Mouse (Mus musculus): ENCODE results near the gene Ilvbl. TPM values are rescaled to one million over a fixed set of nuclear protein-coding genes. Genes with fewer than 3 reads are reported as not detected.

The Ilvbl gene
- 87.6 to 101 TPM (median 88.0 TPM) in 4 replicates for total RNA-seq (2023)

DNA sequence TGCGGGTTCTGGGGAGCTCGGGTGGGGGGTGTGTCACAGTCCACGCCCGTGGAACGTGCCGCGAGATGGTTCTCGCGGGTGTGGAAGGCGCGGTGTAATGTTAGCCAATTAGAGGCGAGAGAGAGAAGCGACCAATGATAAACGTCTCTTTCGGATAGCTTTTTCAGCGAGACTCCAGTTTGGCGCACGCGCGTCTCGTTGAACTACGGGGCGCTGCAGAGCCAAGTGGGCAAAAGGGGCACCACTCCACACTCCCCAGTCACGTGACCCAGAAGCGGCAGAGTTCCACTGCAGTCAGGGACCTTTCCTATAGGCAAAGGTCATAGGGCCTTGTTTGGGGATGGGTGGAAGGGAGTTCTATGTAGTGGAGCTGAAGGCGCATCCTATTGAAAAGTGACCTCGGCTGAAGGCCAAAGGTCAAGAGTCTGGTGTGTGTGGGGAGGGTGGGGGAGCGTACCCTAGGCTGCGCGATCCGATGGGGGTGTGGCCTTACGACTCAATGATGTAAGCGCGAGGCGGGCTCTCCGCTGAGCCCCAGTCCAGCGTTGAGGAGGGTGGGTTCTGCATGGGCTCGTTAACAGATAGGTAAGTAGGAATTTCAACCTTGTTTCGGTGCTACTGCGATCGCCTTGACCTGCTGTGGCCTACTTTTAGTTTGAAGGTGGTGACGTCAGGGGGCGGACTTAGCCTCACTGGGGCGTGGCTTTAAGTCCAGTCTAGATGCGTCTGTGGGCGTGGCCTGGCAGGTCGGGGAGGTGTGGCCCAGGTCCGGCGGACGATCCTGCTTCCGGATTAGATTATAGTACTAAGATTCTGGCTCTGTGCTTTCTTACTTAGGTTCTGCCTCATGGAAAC, at the start of gene Ilvbl:
Gene Ilvbl, plus strand, starts transcription at position 97 of the 855 bp plus-strand sequence.

DNA sequence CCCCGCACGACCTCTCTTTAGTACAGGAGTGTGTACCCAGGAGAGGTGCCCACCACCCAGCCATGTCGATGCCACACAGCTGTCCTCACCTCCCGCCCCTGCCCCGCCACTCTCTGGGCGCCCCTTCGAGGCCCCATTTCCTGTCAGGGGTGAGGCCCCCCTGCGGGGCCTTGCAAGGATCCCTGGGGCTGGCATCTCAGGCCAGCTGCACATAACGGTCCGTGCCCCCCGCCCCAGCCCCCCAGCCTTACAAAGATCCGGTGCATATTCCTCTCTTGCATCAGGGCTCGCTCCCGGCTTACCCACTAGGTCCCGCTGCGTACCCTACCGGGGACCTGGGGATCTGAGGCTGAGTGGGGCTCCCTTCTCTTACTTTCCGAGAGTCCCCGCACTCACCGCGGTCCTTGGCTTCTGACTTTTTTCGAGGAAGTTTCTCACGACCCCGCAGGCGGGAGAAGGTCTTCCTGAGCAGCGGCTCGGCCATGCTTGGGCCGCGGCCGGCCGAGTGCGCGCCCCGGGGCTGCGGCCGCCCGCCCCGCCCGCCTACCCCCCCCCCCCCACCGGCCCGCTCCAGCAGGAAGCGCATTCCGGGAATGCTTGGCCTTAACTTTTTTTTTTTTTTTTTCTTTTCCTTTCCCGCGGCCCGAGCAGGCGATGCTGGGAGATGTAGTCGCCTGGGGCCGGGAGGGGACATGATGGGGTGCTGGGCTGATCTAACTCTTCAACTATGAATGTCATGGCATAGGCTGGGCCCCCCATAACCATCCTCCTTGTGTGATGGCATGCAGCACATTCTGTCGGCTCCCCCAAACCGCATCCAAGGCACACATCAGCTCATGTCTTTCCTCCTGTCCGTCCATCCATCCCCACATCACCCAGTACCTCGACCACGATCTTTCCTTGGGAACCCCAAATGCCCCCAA, 17.5 kb downstream of the Ilvbl start, which contains the start of gene Syde1:
Gene Syde1, minus strand, starts transcription at position 559 of the 923 bp plus-strand sequence.

DNA sequence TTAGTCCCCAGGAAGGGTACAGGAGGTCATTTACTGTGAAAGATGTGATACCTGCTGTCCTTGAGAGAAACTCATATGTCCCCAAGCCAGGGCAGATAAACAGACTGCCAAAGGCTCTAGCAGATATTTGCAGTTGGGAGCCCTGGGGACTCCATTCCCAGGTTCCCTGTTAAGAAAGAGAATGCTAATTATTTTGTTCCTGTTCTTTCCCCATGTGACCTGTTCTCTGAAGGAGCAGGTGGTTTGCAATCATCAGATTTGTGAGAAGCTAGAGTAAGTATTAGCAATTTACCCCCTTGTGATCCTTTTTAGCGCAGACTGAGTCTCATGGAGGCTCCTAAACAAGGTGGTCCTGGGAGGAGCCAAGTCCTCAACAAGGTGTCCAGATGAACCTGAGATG, 43.8 kb downstream of the Ilvbl start, which contains the start of gene Olfr1357:
Gene Olfr1357, minus strand, starts transcription at position 101 of the 400 bp plus-strand sequence.

Other genes starting within 250 kb of the Ilvbl start
- gene Agpat3, start 221.9 kb upstream of the Ilvbl start, total RNA-seq (2023) = 96.5 to 116 TPM (median 112 TPM) in 4 replicates
- gene Rrp1, start 161.3 kb upstream of the Ilvbl start, total RNA-seq (2023) = 376 to 391 TPM (median 377 TPM) in 4 replicates
- gene Cstb, start 148.7 kb upstream of the Ilvbl start, total RNA-seq (2023) = 48.4 to 62.6 TPM (median 58.4 TPM) in 4 replicates
- gene Pdxk, start 109.4 kb upstream of the Ilvbl start, total RNA-seq (2023) = 49.3 to 62.0 TPM (median 53.7 TPM) in 4 replicates
- gene Olfr1358, start 56.9 kb upstream of the Ilvbl start, total RNA-seq (2023) = not detected in 4 replicates
- 0.75 to 1.3 TPM (median 1.1 TPM) in 4 replicates for gene Syde1, start 17.6 kb downstream of the Ilvbl start, total RNA-seq (2023)
- gene Olfr1357, start 43.7 kb downstream of the Ilvbl start, total RNA-seq (2023) = not detected in 4 replicates
- not detected in 4 replicates for gene Casp14, start 143.9 kb downstream of the Ilvbl start, total RNA-seq (2023)
- not detected in 4 replicates for gene Ccdc105, start 178.7 kb downstream of the Ilvbl start, total RNA-seq (2023)
- not detected in 4 replicates for gene Slc1a6, start 206.2 kb downstream of the Ilvbl start, total RNA-seq (2023)